Mouse (Mus musculus) ES-Bruce4 (cell line): ENCODE measurements around the gene Sohlh2.

ENCODE experiments used
- CTCF ChIP-seq: IDR thresholded peaks from one replicate; pipeline ENCODE4 v1.8.1; 2011; ENCODE audit warnings: low read depth, low read length
- EP300 ChIP-seq: IDR thresholded peaks from 2 replicates; pipeline ENCODE4 v1.6.1; 2011; ENCODE audit warnings: low read depth, low read length; ENCODE audit not compliant: insufficient read depth
- POLR2A ChIP-seq: IDR thresholded peaks from one replicate; pipeline ENCODE4 v1.8.1; 2011; ENCODE audit warnings: low read length; ENCODE audit not compliant: insufficient read depth

DNA sequence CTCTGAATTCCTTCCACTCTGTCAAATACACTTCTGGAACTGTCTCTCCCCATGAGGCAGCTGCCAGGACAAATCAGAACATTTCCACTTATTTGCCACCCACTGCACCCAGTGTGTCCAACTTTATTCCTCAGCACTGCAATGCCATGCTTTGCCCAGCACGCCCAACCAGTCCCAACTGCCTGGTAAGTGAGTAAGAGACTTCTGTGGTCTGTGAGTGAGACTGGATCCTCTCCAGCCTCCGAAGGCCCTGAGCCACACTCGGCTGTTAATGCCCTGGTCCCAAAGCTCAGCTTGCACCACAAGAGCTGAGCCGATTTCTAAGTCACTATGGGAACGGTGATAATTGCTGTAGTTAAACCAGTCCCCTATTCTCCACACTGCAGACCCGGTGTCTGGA lies 25.8 kb downstream of the Sohlh2 start:
- TF ChIP-seq POLR2A, result no peak
- no peak for TF ChIP-seq CTCF
- TF ChIP-seq EP300, result no peak
